Mouse (Mus musculus) CH12.LX (cell line): ENCODE data around the gene Snx10. TPM values are rescaled to one million over a fixed set of nuclear protein-coding genes. Genes with fewer than 3 reads are reported as not detected.

Experiments
- DNase-seq: peaks from one replicate; pipeline ENCODE4 v3.0.0-alpha.2; 2013; ENCODE audit errors: extremely low read depth
- H3K27ac ChIP-seq: 2 replicates; pipeline ENCODE4 v1.5.1; 2012; ENCODE audit warnings: low read depth, mild to moderate bottlenecking, control low read depth, moderate library complexity; ENCODE audit not compliant: insufficient read depth
- H3K27me3 ChIP-seq: replicated peaks from 2 replicates; pipeline ENCODE3; 2012; ENCODE audit warnings: inconsistent platforms
- H3K36me3 ChIP-seq, 2 experiments: replicated peaks in 1 of 2; 2 replicates each; pipeline versions ENCODE3 to v1.6.1; 2012; ENCODE audit warnings: inconsistent platforms in 1 of 2, low read length in 1 of 2, mild to moderate bottlenecking in 1 of 2, mixed read lengths in 1 of 2, moderate library complexity in 1 of 2; ENCODE audit not compliant: control insufficient read depth in 1 of 2, insufficient read depth in 1 of 2
- H3K4me1 ChIP-seq, 2 experiments: 2 replicates each; pipeline ENCODE4 v1.6.1; 2012; ENCODE audit warnings: inconsistent platforms in 1 of 2, moderate library complexity in 1 of 2; ENCODE audit not compliant: insufficient read depth in 2 of 2, control insufficient read depth in 1 of 2
- H3K4me2 ChIP-seq: 2 replicates; pipeline ENCODE4 v1.6.1; 2012; ENCODE audit warnings: low read depth, mild to moderate bottlenecking, control low read depth; ENCODE audit not compliant: poor library complexity, insufficient read depth, severe bottlenecking
- H3K4me3 ChIP-seq, 3 experiments: fragments of 150-350 bp in 1 of 3; sonication (generic) in 1 of 3; replicated peaks in 1 of 3; 2 replicates each; pipeline versions ENCODE3 to v1.5.1; 2011 to 2012; ENCODE audit warnings: low read depth in 2 of 3, low read length in 2 of 3, mild to moderate bottlenecking in 2 of 3, moderate library complexity in 2 of 3, control low read depth in 1 of 3, improper control_type of control experiment in 1 of 3, inconsistent platforms in 1 of 3, mixed read lengths in 1 of 3; ENCODE audit not compliant: poor library complexity in 1 of 3
- H3K79me2 ChIP-seq: replicated peaks from 2 replicates; pipeline ENCODE4 v1.6.1; 2012; ENCODE audit warnings: mild to moderate bottlenecking, moderate library complexity; ENCODE audit not compliant: control insufficient read depth, poor library complexity, insufficient read depth, severe bottlenecking; ENCODE audit errors: extremely low read depth
- H3K9ac ChIP-seq: 2 replicates; pipeline ENCODE4 v1.6.1; 2012; ENCODE audit warnings: low read depth, mild to moderate bottlenecking, control low read depth, moderate library complexity; ENCODE audit not compliant: insufficient read depth
- H3K9me3 ChIP-seq: replicated peaks from 2 replicates; pipeline ENCODE3; 2012; ENCODE audit warnings: low read length, inconsistent platforms, mixed read lengths
- BHLHE40 ChIP-seq: IDR thresholded peaks from 2 replicates; pipeline ENCODE4 v1.6.1; 2011; ENCODE audit warnings: mild to moderate bottlenecking, low read depth, low read length, improper control_type of control experiment
- CHD1 ChIP-seq: IDR thresholded peaks from 2 replicates; pipeline ENCODE4 v1.6.1; 2012; ENCODE audit warnings: low read depth, low read length, improper control_type of control experiment, inconsistent platforms
- CTCF ChIP-seq, 2 experiments: IDR thresholded peaks in 1 of 2; conservative IDR thresholded peaks in 1 of 2; 2 replicates each; pipeline ENCODE4 v1.5.1; 2011 to 2012; ENCODE audit warnings: low read depth in 2 of 2, low read length in 2 of 2, improper control_type of control experiment in 1 of 2, inconsistent platforms in 1 of 2, mild to moderate bottlenecking in 1 of 2, moderate library complexity in 1 of 2
- E2F4 ChIP-seq: IDR thresholded peaks from 2 replicates; pipeline ENCODE4 v1.6.1; 2011; ENCODE audit warnings: low read depth, low read length, improper control_type of control experiment; ENCODE audit not compliant: insufficient replicate concordance
- ELF1 ChIP-seq: IDR thresholded peaks from 2 replicates; pipeline ENCODE4 v1.6.1; 2014; ENCODE audit warnings: low read depth, mild to moderate bottlenecking, inconsistent platforms, low read length, improper control_type of control experiment
- ETS1 ChIP-seq: conservative IDR thresholded peaks from 2 replicates; pipeline ENCODE4 v1.6.1; 2012; ENCODE audit warnings: low read depth, mild to moderate bottlenecking, inconsistent platforms, low read length, improper control_type of control experiment, moderate library complexity
- GABPA ChIP-seq: IDR thresholded peaks from 2 replicates; pipeline ENCODE4 v1.6.1; 2012; ENCODE audit warnings: low read depth, low read length, improper control_type of control experiment, inconsistent platforms; ENCODE audit not compliant: insufficient replicate concordance
- JUN ChIP-seq: IDR thresholded peaks from 2 replicates; pipeline ENCODE4 v1.6.1; 2011; ENCODE audit warnings: low read depth, mild to moderate bottlenecking, low read length, improper control_type of control experiment, moderate library complexity; ENCODE audit not compliant: insufficient read depth
- MAFK ChIP-seq: IDR thresholded peaks from 2 replicates; pipeline ENCODE4 v1.6.1; 2011; ENCODE audit warnings: low read length, improper control_type of control experiment; ENCODE audit not compliant: insufficient replicate concordance
- MAX ChIP-seq: IDR thresholded peaks from 2 replicates; pipeline ENCODE4 v1.6.1; 2011; ENCODE audit warnings: low read length, improper control_type of control experiment
- MAZ ChIP-seq: IDR thresholded peaks from 2 replicates; pipeline ENCODE4 v1.6.1; 2012; ENCODE audit warnings: low read depth, mild to moderate bottlenecking, inconsistent platforms, low read length, improper control_type of control experiment, moderate library complexity
- MYC ChIP-seq: IDR thresholded peaks from 2 replicates; pipeline ENCODE4 v1.6.1; 2011; ENCODE audit warnings: low read depth, mild to moderate bottlenecking, improper control_type of control experiment, low read length
- NELFE ChIP-seq: IDR thresholded peaks from 2 replicates; pipeline ENCODE4 v1.6.1; 2011; ENCODE audit warnings: low read depth, low read length, improper control_type of control experiment
- NRF1 ChIP-seq: IDR thresholded peaks from 2 replicates; pipeline ENCODE4 v1.6.1; 2014; ENCODE audit warnings: low read depth, mild to moderate bottlenecking, inconsistent platforms, low read length, improper control_type of control experiment, moderate library complexity
- PAX5 ChIP-seq: IDR thresholded peaks from 2 replicates; pipeline ENCODE4 v1.6.1; 2012; ENCODE audit warnings: low read length, inconsistent platforms, mixed read lengths
- POLR2AphosphoS2 ChIP-seq: IDR thresholded peaks from 2 replicates; pipeline ENCODE4 v1.6.1; 2011; ENCODE audit warnings: low read depth, low read length, improper control_type of control experiment
- RAD21 ChIP-seq: IDR thresholded peaks from 2 replicates; pipeline ENCODE4 v1.6.1; 2011; ENCODE audit warnings: low read depth, mild to moderate bottlenecking, low read length, improper control_type of control experiment, moderate library complexity
- RCOR1 ChIP-seq: conservative IDR thresholded peaks from 2 replicates; pipeline ENCODE4 v1.6.1; 2012; ENCODE audit warnings: low read depth, mild to moderate bottlenecking, inconsistent platforms, low read length, improper control_type of control experiment
- SIN3A ChIP-seq: IDR thresholded peaks from 2 replicates; pipeline ENCODE4 v1.6.1; 2012; ENCODE audit warnings: low read length, improper control_type of control experiment, inconsistent platforms
- SMC3 ChIP-seq: IDR thresholded peaks from 2 replicates; pipeline ENCODE4 v1.6.1; 2011; ENCODE audit warnings: low read depth, low read length, improper control_type of control experiment
- TCF12 ChIP-seq: IDR thresholded peaks from 2 replicates; pipeline ENCODE4 v1.6.1; 2014; ENCODE audit warnings: low read depth, mild to moderate bottlenecking, inconsistent platforms, low read length, improper control_type of control experiment
- UBTF ChIP-seq: IDR thresholded peaks from 2 replicates; pipeline ENCODE4 v1.6.1; 2012; ENCODE audit warnings: low read depth, mild to moderate bottlenecking, inconsistent platforms, low read length, improper control_type of control experiment, moderate library complexity
- USF1 ChIP-seq: IDR thresholded peaks from 2 replicates; pipeline ENCODE4 v1.6.1; 2014; ENCODE audit warnings: low read depth, mild to moderate bottlenecking, inconsistent platforms, low read length, improper control_type of control experiment
- USF2 ChIP-seq: conservative IDR thresholded peaks from 2 replicates; pipeline ENCODE4 v1.6.1; 2011; ENCODE audit warnings: low read depth, low read length, improper control_type of control experiment
- ZC3H11A ChIP-seq: IDR thresholded peaks from 2 replicates; pipeline ENCODE4 v1.6.1; 2012; ENCODE audit warnings: low read depth, mild to moderate bottlenecking, inconsistent platforms, low read length, improper control_type of control experiment
- ZMIZ1 ChIP-seq: IDR thresholded peaks from 2 replicates; pipeline ENCODE4 v1.6.1; 2012; ENCODE audit warnings: low read depth, mild to moderate bottlenecking, inconsistent platforms, low read length, improper control_type of control experiment
- dilution Hi-C: fragments of 300-500 bp; cut with MboI; formaldehyde crosslinking; loops from 2 replicates; pipeline ENCODE4 v1.14.3; 2020; ENCODE audit warnings: low sequenced_read_pairs; ENCODE audit not compliant: extremely low pct_unique_long_range_greater_than_20kb, extremely low pct_ligation_motif_present
- in situ Hi-C: fragments of 300-500 bp; cut with MboI; formaldehyde crosslinking; loops from 3 replicates; pipeline ENCODE4 v1.14.3; 2019; ENCODE audit warnings: low sequenced_read_pairs, low pct_ligation_motif_present, low pct_unique_long_range_greater_than_20kb, mixed read lengths
- polyA plus RNA-seq: library from polyadenylated mRNA; unstranded; fragments of >175 nt; gene quantifications from 2 replicates; pipeline ENCODE4 v1.2.1, GENCODE M21; 2012; ENCODE audit warnings: low read depth; ENCODE audit not compliant: insufficient read length
- total RNA-seq, 2 experiments: library from RNA; depleted of rRNA; stranded (reverse); fragments of 300-350 nt in 1 of 2; fragments of >200 nt in 1 of 2; gene quantifications; 2 replicates each; pipeline ENCODE4 v1.2.3; 2012 to 2014

Gene Snx10
- total and polyA plus RNA-seq, 3 experiments, result 27.6 to 84.7 (median 46.2) TPM

DNA sequence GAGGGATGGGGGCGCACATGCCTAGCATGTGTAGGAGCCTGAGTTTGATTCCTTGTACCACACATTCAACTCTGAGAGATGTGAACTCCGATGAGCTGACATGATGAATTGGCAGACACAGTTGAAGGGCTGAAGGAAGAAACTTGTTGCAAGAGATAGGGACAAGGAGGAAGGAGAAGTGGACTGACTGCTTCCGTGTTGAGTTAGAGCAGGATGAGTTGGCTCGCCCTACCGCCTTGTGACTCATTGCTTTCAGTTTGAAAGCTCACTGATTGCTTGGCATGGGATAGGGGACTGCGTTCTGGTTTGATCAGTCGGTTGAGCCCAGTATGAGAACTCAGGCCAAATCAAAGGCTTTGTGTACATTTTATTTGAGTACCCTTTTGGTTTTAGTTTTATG is 34.6 kb downstream of the Snx10 start:
- Histone ChIP-seq H3K4me2 (no peak overlapping the region; the same call in 1 of the 2 replicates), H3K27me3 (no peaks in the 10 kb centered on the region), H3K4me3 (no peak overlapping the region), H3K4me1 (peaks cover 0 to 22% of the 10 kb centered on the region in 2 experiments; a peak in 2 of 4 replicates), H3K9ac (no peak overlapping the region), H3K27ac (no peak overlapping the region), H3K9me3 (peaks cover 2% of the 10 kb centered on the region), H3K79me2 (no peaks in the 10 kb centered on the region), H3K36me3 (peaks cover under 1 to 65% of the 10 kb centered on the region in 2 experiments)
- dilution Hi-C loops, result no loop called here
- no peak for DNase-seq
- TF ChIP-seq NELFE (no peak), SMC3 (no peak), ZMIZ1 (no peak), CHD1 (no peak), ZC3H11A (no peak), CTCF (conservative IDR thresholded peaks at IDR 0.05 in 1 of 2, IDR thresholded peaks at IDR 0.05 in 1 of 2; ENCODE audit: low read depth in 2 of 2, low read length in 2 of 2) (no peak), PAX5 (no peak), MAFK (no peak), UBTF (no peak), RAD21 (no peak), USF2 (no peak), TCF12 (no peak), JUN (no peak), ELF1 (no peak), BHLHE40 (no peak), RCOR1 (no peak), NRF1 (no peak)
- in situ Hi-C loops, result no loop called here

DNA sequence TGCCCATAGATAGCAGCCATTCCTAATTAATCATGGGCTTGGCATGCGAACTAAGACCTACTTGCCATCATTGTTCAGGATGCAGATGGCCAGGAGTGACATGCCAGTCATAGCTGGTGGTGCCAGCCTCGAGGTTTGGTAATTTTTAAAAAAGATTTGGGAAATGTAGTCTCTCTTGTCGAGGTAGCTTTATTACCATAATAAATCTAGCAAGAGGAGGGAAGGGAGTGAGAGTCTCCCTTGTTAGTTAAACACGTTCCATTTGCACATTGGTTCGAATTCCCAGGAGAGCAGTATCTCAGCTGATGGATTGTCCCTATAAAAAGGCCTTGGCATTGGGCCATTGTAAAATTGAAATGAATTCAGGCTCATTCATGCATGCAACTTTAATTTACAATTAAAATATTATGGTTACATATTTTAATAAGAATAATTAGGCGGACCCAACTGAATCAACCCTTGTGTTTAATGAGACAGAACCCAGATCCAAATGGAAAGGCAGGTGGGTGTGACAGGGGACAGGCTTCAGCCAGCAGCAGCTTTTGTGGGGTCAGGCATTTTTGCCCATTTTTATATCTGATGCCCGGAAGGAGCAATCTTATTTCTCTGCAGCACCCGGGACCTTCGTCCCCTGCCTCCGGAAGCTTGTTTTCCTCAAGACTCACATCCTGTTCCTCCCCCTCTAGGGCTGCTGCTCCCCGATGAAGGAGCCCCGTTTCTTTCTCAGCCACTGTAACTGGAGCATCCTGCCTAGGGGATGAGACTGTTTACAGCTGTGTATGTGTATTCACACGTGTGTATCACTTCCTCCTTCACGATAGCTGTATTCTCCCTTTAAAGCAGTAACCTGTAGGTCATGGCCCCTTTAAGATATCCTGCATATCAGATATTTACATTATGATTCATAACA is 43.3 kb downstream of the Snx10 start:
- peaks cover 0 to 12% of the 10 kb centered on the region in 2 experiments; a peak in 3 of 4 replicates for H3K4me1 ChIP-seq
- no peak for TF ChIP-seq ZC3H11A
- TF ChIP-seq ELF1, result no peak
- TF ChIP-seq POLR2AphosphoS2, result no peak
- no peak for TF ChIP-seq GABPA
- no peak for TF ChIP-seq ETS1
- TF ChIP-seq UBTF, result no peak
- TF ChIP-seq RAD21, result no peak
- TF ChIP-seq E2F4, result no peak
- no peak for TF ChIP-seq MAZ
- no peak for TF ChIP-seq SIN3A
- TF ChIP-seq USF2, result no peak
- TF ChIP-seq MYC, result no peak
- no peak for TF ChIP-seq CHD1
- TF ChIP-seq MAX, result no peak
- TF ChIP-seq USF1, result no peak
- H3K79me2 ChIP-seq, result no peaks in the 10 kb centered on the region
- DNase-seq, result no peak
- H3K9me3 ChIP-seq, result no peaks in the 10 kb centered on the region
- no peak overlapping the region for H3K27ac ChIP-seq
- no peak overlapping the region for H3K9ac ChIP-seq
- in situ Hi-C loops (no loop called here), dilution Hi-C loops (no loop called here)
- no peak overlapping the region for H3K4me3 ChIP-seq
- H3K36me3 ChIP-seq, result peaks cover 4 to 57% of the 10 kb centered on the region in 2 experiments
- H3K27me3 ChIP-seq, result no peaks in the 10 kb centered on the region
- no peak overlapping the region for H3K4me2 ChIP-seq
